Mouse (Mus musculus): ENCODE data around the gene Gm43638. TPM values are rescaled to one million over a fixed set of nuclear protein-coding genes. Genes with fewer than 3 reads are reported as not detected.

The Gm43638 gene
- polyA plus RNA-seq, 1 experiment from 2014 or later: not detected

Other genes starting within 250 kb of the Gm43638 start
- gene Ugt2b37, start 232.0 kb downstream of the Gm43638 start, polyA plus RNA-seq (2014; fragmentation: Nextera tagmentation; extraction: Ambion mirVana): 4.5 and 17.1 TPM in 2 replicates
- gene Ugt2a3, start 149.6 kb downstream of the Gm43638 start, polyA plus RNA-seq (2014; fragmentation: Nextera tagmentation; extraction: Ambion mirVana): not detected in 2 replicates
- gene Ugt2b38, start 62.6 kb downstream of the Gm43638 start, polyA plus RNA-seq (2014; fragmentation: Nextera tagmentation; extraction: Ambion mirVana): 0.43 and 2.6 TPM in 2 replicates
- not detected in 2 replicates for gene Ugt2a2, start 4.5 kb downstream of the Gm43638 start, polyA plus RNA-seq (2014; fragmentation: Nextera tagmentation; extraction: Ambion mirVana)
- not detected in 2 replicates for gene Ugt2a1, start 4.1 kb upstream of the Gm43638 start, polyA plus RNA-seq (2014; fragmentation: Nextera tagmentation; extraction: Ambion mirVana)
- gene Sult1b1, start 51.4 kb upstream of the Gm43638 start, polyA plus RNA-seq (2014; fragmentation: Nextera tagmentation; extraction: Ambion mirVana): 1.1 and 1.6 TPM in 2 replicates
- gene Sult1d1, start 82.2 kb upstream of the Gm43638 start, polyA plus RNA-seq (2014; fragmentation: Nextera tagmentation; extraction: Ambion mirVana): 16.7 and 31.0 TPM in 2 replicates
- gene Sult1e1, start 104.8 kb upstream of the Gm43638 start, polyA plus RNA-seq (2014; fragmentation: Nextera tagmentation; extraction: Ambion mirVana): 1.2 and 1.4 TPM in 2 replicates
- not detected in 2 replicates for gene Csn1s1, start 179.4 kb upstream of the Gm43638 start, polyA plus RNA-seq (2014; fragmentation: Nextera tagmentation; extraction: Ambion mirVana)
- not detected in 2 replicates for gene Csn2, start 212.8 kb upstream of the Gm43638 start, polyA plus RNA-seq (2014; fragmentation: Nextera tagmentation; extraction: Ambion mirVana)